Mouse (Mus musculus) heart, adult 2 months (tissue): Measurements from ENCODE around the gene Gm9780. TPM values are rescaled to one million over a fixed set of nuclear protein-coding genes. Genes with fewer than 3 reads are reported as not detected.
"Not testable (repeated sequence)": the region's sequence is repeated elsewhere in the genome, so short reads cannot be mapped to it uniquely, and the experiment has no call there.

Experiments used
- DNase-seq, 2 experiments: peaks; one replicate each; pipeline ENCODE4 v3.0.0; 2021
- H3K27ac ChIP-seq: fragments of 200-600 bp; 2 replicates; pipeline ENCODE4 v1.8.1; 2022
- H3K27me3 ChIP-seq: fragments of 200-500 bp; 2 replicates; pipeline ENCODE4 v1.6.1; 2012; ENCODE audit warnings: mild to moderate bottlenecking, low read length, inconsistent platforms, mixed read lengths; ENCODE audit not compliant: control insufficient read depth, insufficient read depth
- H3K36me3 ChIP-seq: fragments of 200-500 bp; 2 replicates; pipeline ENCODE4 v1.6.1; 2012; ENCODE audit warnings: low read length, inconsistent platforms; ENCODE audit not compliant: control insufficient read depth, insufficient read depth
- H3K4me1 ChIP-seq: fragments of 200-500 bp; 2 replicates; pipeline ENCODE4 v1.6.1; 2011; ENCODE audit warnings: low read length; ENCODE audit not compliant: control insufficient read depth, insufficient read depth
- H3K4me3 ChIP-seq: fragments of 200-600 bp; 2 replicates; pipeline ENCODE4 v1.8.1; 2022
- H3K79me2 ChIP-seq: fragments of 200-500 bp; replicated peaks from 2 replicates; pipeline ENCODE4 v1.6.1; 2012; ENCODE audit warnings: mild to moderate bottlenecking, inconsistent platforms, low read length, moderate library complexity, mixed read lengths; ENCODE audit not compliant: control insufficient read depth, insufficient read depth
- H3K9ac ChIP-seq: fragments of 200-500 bp; 2 replicates; pipeline ENCODE4 v1.6.1; 2012; ENCODE audit warnings: low read depth, mild to moderate bottlenecking, control low read depth, inconsistent platforms, low read length, mixed read lengths
- WGBS: fragments of 180-500 bp; shearing (Covaris S2); methylation state at CpG from one replicate; pipeline ENCODE4 v1.1.7; 2018; 5-methylcytosine and 5-hydroxymethylcytosine counted together
- intact Hi-C: fragments of 180-260 bp; cut with DNase I; formaldehyde crosslinking; loops from one replicate; pipeline ENCODE4 v1.15.1; 2025
- polyA plus RNA-seq: library from polyadenylated mRNA; depleted of rRNA; stranded (reverse); fragments of >200 nt; gene quantifications from 2 replicates; pipeline ENCODE4 v1.2.3, GENCODE M21; 2012; rRNA removed
- total RNA-seq, 2 experiments: library from RNA; stranded (reverse); gene quantifications; 2 replicates each; pipeline ENCODE4 v1.2.3; 2021

The Gm9780 gene
- total and polyA plus RNA-seq, 3 experiments, result 15.9 to 62.6 (median 20.6) TPM

GRCm38 (mm10) chr14:25979242-25979941, 63.1 kb downstream of the Gm9780 start:
- H3K36me3 ChIP-seq, H3K4me1 ChIP-seq, H3K9ac ChIP-seq, DNase-seq, intact Hi-C loops, H3K79me2 ChIP-seq, H3K27me3 ChIP-seq, H3K27ac ChIP-seq, H3K4me3 ChIP-seq: not testable (repeated sequence)
- WGBS, result 12% methylated on average over 9 of the region's 13 CpGs

DNA sequence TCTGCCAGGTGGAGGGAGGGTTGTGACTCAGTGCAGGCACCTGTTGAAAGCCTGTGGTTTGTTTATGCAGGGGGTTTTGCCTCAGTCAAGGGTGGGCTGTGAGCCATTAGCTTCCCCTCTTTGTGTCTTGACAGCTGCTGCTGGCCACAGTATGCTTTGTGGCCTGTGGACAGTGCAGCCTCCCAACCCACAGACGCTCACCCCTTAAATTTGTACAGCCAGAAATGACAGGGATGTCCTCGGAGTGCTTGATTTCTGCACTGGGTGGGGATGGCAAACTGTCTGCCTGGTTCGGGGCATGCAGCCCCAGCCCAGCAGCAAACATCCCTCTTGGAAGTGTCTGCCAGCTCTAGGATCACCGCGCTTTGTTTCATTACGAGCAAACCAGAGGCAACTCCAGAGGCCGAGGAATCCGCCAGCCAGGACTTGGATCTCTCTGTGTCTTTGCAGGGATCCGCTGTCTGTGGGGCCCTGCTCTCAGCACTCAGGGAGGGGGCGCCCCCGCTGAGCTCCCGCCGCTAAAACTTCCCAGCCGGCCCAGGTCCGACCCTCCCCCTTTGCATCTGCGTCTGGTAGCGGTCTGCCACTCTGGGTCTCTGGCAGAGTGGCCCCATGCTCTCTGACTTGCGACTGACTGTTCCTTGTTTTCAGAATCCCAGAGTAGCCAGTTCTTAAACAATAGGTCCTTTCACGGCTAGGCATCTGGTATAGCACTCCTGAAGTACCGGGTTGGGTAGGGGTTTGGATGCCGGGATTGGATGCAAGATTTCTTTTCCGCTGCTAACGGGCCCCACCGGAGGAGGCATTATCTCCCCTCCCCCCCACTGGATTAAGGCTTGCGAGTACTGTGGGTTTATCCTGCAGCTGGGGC, 63.9 kb downstream of the Gm9780 start, which contains the start of gene Duxbl1:
Gene Duxbl1, plus strand, starts transcription at position 207 of the 871 bp plus-strand sequence.
- H3K27ac ChIP-seq, H3K79me2 ChIP-seq, intact Hi-C loops, DNase-seq, H3K36me3 ChIP-seq, H3K4me1 ChIP-seq, H3K4me3 ChIP-seq, H3K9ac ChIP-seq, H3K27me3 ChIP-seq: not testable (repeated sequence)
- no CpG with 5 or more reads among the region's 25 CpGs for WGBS

Other genes with a start within 250 kb of the Gm9780 start
- gene Anxa11, start 200.6 kb downstream of the Gm9780 start, total RNA-seq, result 10 to 100 TPM; 77.9 to 82.4 TPM
- 74.0 and 90.3 TPM in 2 replicates for gene Anxa11, start 200.6 kb downstream of the Gm9780 start, polyA plus RNA-seq
- gene Plac9a, start 139.6 kb downstream of the Gm9780 start, total RNA-seq, result 1 to 10 TPM; 1.6 to 3.4 TPM
- gene Plac9a, start 139.6 kb downstream of the Gm9780 start, polyA plus RNA-seq, result 4.1 and 7.6 TPM in 2 replicates
- gene Tmem254a, start 115.0 kb downstream of the Gm9780 start, total RNA-seq, result under 1 TPM; 0.23 to 0.73 TPM
- gene Tmem254a, start 115.0 kb downstream of the Gm9780 start, polyA plus RNA-seq, result 0.94 and 1.3 TPM in 2 replicates
- gene Cphx1, start 104.4 kb downstream of the Gm9780 start, total RNA-seq, result not detected
- gene Cphx1, start 104.4 kb downstream of the Gm9780 start, polyA plus RNA-seq, result not detected in 2 replicates
- gene Duxbl1, start 64.1 kb downstream of the Gm9780 start, total RNA-seq, result not detected
- 0.23 TPM in 1 of 2 replicates, not detected in the other for gene Duxbl1, start 64.1 kb downstream of the Gm9780 start, polyA plus RNA-seq
- 1 to 10 TPM; 4.6 to 5.1 TPM for gene Tmem254c, start 24.6 kb upstream of the Gm9780 start, total RNA-seq
- not detected in 2 replicates for gene Tmem254c, start 24.6 kb upstream of the Gm9780 start, polyA plus RNA-seq
- gene Cphx2, start 38.8 kb upstream of the Gm9780 start, total RNA-seq, result not detected
- gene Cphx2, start 38.8 kb upstream of the Gm9780 start, polyA plus RNA-seq, result not detected in 2 replicates
- not detected for gene Cphx3, start 39.6 kb upstream of the Gm9780 start, total RNA-seq
- gene Cphx3, start 39.6 kb upstream of the Gm9780 start, polyA plus RNA-seq, result not detected in 2 replicates
- not detected for gene Duxbl2, start 75.6 kb upstream of the Gm9780 start, total RNA-seq
- 0.27 TPM in 1 of 2 replicates, not detected in the other for gene Duxbl2, start 75.6 kb upstream of the Gm9780 start, polyA plus RNA-seq
- gene Plac9b, start 139.8 kb upstream of the Gm9780 start, total RNA-seq, result 10 to 100 TPM; 36.0 to 37.7 TPM
- gene Plac9b, start 139.8 kb upstream of the Gm9780 start, polyA plus RNA-seq, result 43.4 and 81.1 TPM in 2 replicates
- 1 to 10 TPM in 1 of 2 experiments, under 1 TPM in 1; 0.81 to 2.0 TPM for gene Tmem254b, start 164.3 kb upstream of the Gm9780 start, total RNA-seq
- gene Tmem254b, start 164.3 kb upstream of the Gm9780 start, polyA plus RNA-seq, result 12.2 and 17.3 TPM in 2 replicates
- gene Duxbl3, start 215.3 kb upstream of the Gm9780 start, total RNA-seq, result not detected
- gene Duxbl3, start 215.3 kb upstream of the Gm9780 start, polyA plus RNA-seq, result 0.10 and 0.29 TPM in 2 replicates